Mouse (Mus musculus) c-Kit-positive CD71-positive TER-119-negative erythroid progenitor cells, embryonic 14.5 days (primary cell): ENCODE results near the gene Kif16b.

Source experiments
- DNase-seq: peaks from one replicate; pipeline ENCODE4 v3.0.0-alpha.2; 2013; ENCODE audit warnings: low read depth

Gene Kif16b

GRCm38 (mm10) chr2:142900862-142901805 lies at the start of gene Kif16b:
TSS of gene Kif16b (minus strand) at chr2:142901531.
- DNase-seq: peak; percentile 68

GRCm38 (mm10) chr2:142940899-142941642 lies 39.7 kb upstream of the Kif16b start:
- DNase-seq: no peak

GRCm38 (mm10) chr2:142930445-142930844 lies 29.1 kb upstream of the Kif16b start:
- DNase-seq: no peak

GRCm38 (mm10) chr2:142929226-142930112 lies 28.1 kb upstream of the Kif16b start:
- DNase-seq: no peak

- DNase-seq: no peak
Measured at GRCm38 (mm10) chr2:142910808-142911388, 9.6 kb upstream of the Kif16b start.

GRCm38 (mm10) chr2:142909213-142909612 lies 7.9 kb upstream of the Kif16b start:
- DNase-seq: no peak

GRCm38 (mm10) chr2:142907056-142907455 lies 5.7 kb upstream of the Kif16b start:
- no peak for DNase-seq

GRCm38 (mm10) chr2:142902905-142903895 lies 1.9 kb upstream of the Kif16b start:
- peak; percentile 85 for DNase-seq

GRCm38 (mm10) chr2:142900120-142900861 lies 1.0 kb downstream of the Kif16b start:
- no peak for DNase-seq

GRCm38 (mm10) chr2:142893780-142894179 lies 7.6 kb downstream of the Kif16b start:
- no peak for DNase-seq

GRCm38 (mm10) chr2:142891283-142891682 lies 10.0 kb downstream of the Kif16b start:
- no peak for DNase-seq

- no peak for DNase-seq
Measured at GRCm38 (mm10) chr2:142884456-142884855, 16.9 kb downstream of the Kif16b start.

- no peak for DNase-seq
Measured at GRCm38 (mm10) chr2:142883625-142883994, 17.7 kb downstream of the Kif16b start.

GRCm38 (mm10) chr2:142882871-142883624 lies 18.3 kb downstream of the Kif16b start:
- no peak for DNase-seq

- DNase-seq: no peak
Measured at GRCm38 (mm10) chr2:142882466-142882865, 18.9 kb downstream of the Kif16b start.

- no peak for DNase-seq
Measured at GRCm38 (mm10) chr2:142881177-142881576, 20.2 kb downstream of the Kif16b start.

GRCm38 (mm10) chr2:142879257-142879818 lies 22.0 kb downstream of the Kif16b start:
- DNase-seq: no peak

GRCm38 (mm10) chr2:142876636-142877035 lies 24.7 kb downstream of the Kif16b start:
- DNase-seq: no peak

GRCm38 (mm10) chr2:142875936-142876335 lies 25.4 kb downstream of the Kif16b start:
- DNase-seq: no peak
